12 mouse cellular contexts compared by ENCODE assay signal in genomic region chr3:97854575-97855384, GRCm38 (mm10). TPM values are rescaled to one million over a fixed set of nuclear protein-coding genes. Genes with fewer than 3 reads are reported as not detected.
DNase-seq lines count a peak whose midpoint lies in the region; ATAC-seq and TF ChIP-seq lines count a peak whose summit lies in the region.
"Had no signal": no experiment of that assay in that cellular context is flagged by ENCODE, and none has a peak within 500 bp of the region (broad histone marks: within the 10 kb centered on the region; RNA-seq: fewer than 3 reads in every experiment).

No protein-coding gene starts in this region.

- no peak overlapping the region for H3K9ac ChIP-seq in midbrain, embryonic 16.5 days (ENCODE audit: low read depth, low read length)

- no peak overlapping the region for H3K4me3 ChIP-seq in cortical plate, adult 2 months (ENCODE audit: insufficient read depth, low read length)
- H3K4me3 ChIP-seq in midbrain, embryonic 16.5 days (ENCODE audit: low read depth, low read length), result no peak overlapping the region
- H3K4me3 ChIP-seq: heart, embryonic 10.5 days had no signal

- peak; percentile 65 for DNase-seq in layer of hippocampus, adult 11-12 months (ENCODE audit: low spot score)
- no peak for DNase-seq in layer of hippocampus, adult 9-10 months (ENCODE audit: low spot score)
- DNase-seq in cerebellum, adult 18-20 months, result peak; percentile 74 to 78
- DNase-seq in left cerebral cortex, postnatal 36 days (ENCODE audit: low spot score in 2 of 2), result peak; percentile 66 to 67
- DNase-seq in lung, postnatal 36 days, result no peak
- DNase-seq: kidney, postnatal 10 days; lung, postnatal 14 days; thymus, postnatal 36 days had no signal

- ATAC-seq in midbrain, embryonic 16.5 days, result no peak

- H3K27me3 ChIP-seq in midbrain, embryonic 16.5 days (ENCODE audit: control insufficient read depth, insufficient read depth, low read depth, low read length), result no peaks in the 10 kb centered on the region
- H3K27me3 ChIP-seq: CH12.LX had no signal

- TF ChIP-seq CTCF in cortical plate, adult 2 months (IDR thresholded peaks at IDR 0.05; ENCODE audit: extremely low read depth, insufficient read depth, low read length), result no peak

- TF ChIP-seq POLR2A in cortical plate, adult 2 months (IDR thresholded peaks at IDR 0.05; ENCODE audit: extremely low read depth, insufficient read depth, low read length), result no peak

- H3K4me2 ChIP-seq in midbrain, embryonic 16.5 days (ENCODE audit: low read length), result no peak overlapping the region

- 57% methylated on average over 9 of the region's 9 CpGs for WGBS in midbrain, embryonic 16.5 days

- H3K9me3 ChIP-seq in midbrain, embryonic 16.5 days (replicated peaks; ENCODE audit: control insufficient read depth, low read length, poor library complexity, severe bottlenecking), result no peaks in the 10 kb centered on the region
- H3K9me3 ChIP-seq: heart, embryonic 10.5 days had no signal

- peaks cover 10% of the 10 kb centered on the region for H3K4me1 ChIP-seq in cortical plate, adult 2 months (ENCODE audit: control insufficient read depth, insufficient read depth, low read length)
- H3K4me1 ChIP-seq in midbrain, embryonic 16.5 days (ENCODE audit: control insufficient read depth, insufficient read depth, low read length), result peaks cover 2% of the 10 kb centered on the region; the same call in 1 of the 2 replicates
- H3K4me1 ChIP-seq: heart, embryonic 10.5 days had no signal

- no peaks in the 10 kb centered on the region for H3K36me3 ChIP-seq in midbrain, embryonic 16.5 days (ENCODE audit: control insufficient read depth, insufficient read depth, low read length)
- H3K36me3 ChIP-seq: heart, embryonic 10.5 days had no signal

- peak overlapping the region; percentile 74 for H3K27ac ChIP-seq in cortical plate, adult 2 months (ENCODE audit: insufficient read depth, low read length)
- H3K27ac ChIP-seq in midbrain, embryonic 16.5 days (ENCODE audit: low read length), result no peak overlapping the region
- H3K27ac ChIP-seq: heart, embryonic 10.5 days had no signal

- intact Hi-C loops in left cerebral cortex, postnatal 36 days (cut with DNase I), result no loop called here

RNA-seq across cellular contexts. Expression of gene Pde4dip, which starts 33.7 kb away (rescaled TPM):
- polyA plus RNA-seq in cortical plate, adult 2 months (2012; rRNA removed), result 99.2 and 103 TPM in 2 replicates
- total RNA-seq in left cerebral cortex, postnatal 36 days (2021), result 100 to 1,000 TPM; 209 to 247 TPM
- polyA plus RNA-seq in midbrain, embryonic 16.5 days (2015; fragmentation: Nextera tagmentation; extraction: Ambion mirVana), result 67.5 and 75.5 TPM in 2 replicates

RNA-seq across cellular contexts. Expression of gene Sec22b, which starts 46.2 kb away (rescaled TPM):
- polyA plus RNA-seq in cortical plate, adult 2 months (2012; rRNA removed), result 64.5 and 67.5 TPM in 2 replicates
- 10 to 100 TPM; 72.5 to 79.6 TPM for total RNA-seq in left cerebral cortex, postnatal 36 days (2021)
- polyA plus RNA-seq in midbrain, embryonic 16.5 days (2015; fragmentation: Nextera tagmentation; extraction: Ambion mirVana), result 86.9 and 94.8 TPM in 2 replicates

Comparison
In these comparisons a context has a peak if more than half of its experiments do, and no peak if none do; other contexts are left out.
1. DNase-seq: peak in layer of hippocampus, adult 11-12 months (single experiment), cerebellum, adult 18-20 months (2 of 2) and left cerebral cortex, postnatal 36 days (2 of 2); none in layer of hippocampus, adult 9-10 months (single experiment) and lung, postnatal 36 days (single experiment).